Mouse (Mus musculus) lung, embryonic 14.5 days (tissue): Measurements from ENCODE around the gene Cdc40. TPM values are rescaled to one million over a fixed set of nuclear protein-coding genes. Genes with fewer than 3 reads are reported as not detected.
"Not testable (repeated sequence)": the region's sequence is repeated elsewhere in the genome, so short reads cannot be mapped to it uniquely, and the experiment has no call there.

Experiments
- ATAC-seq: fragments of 200-750 bp; cut with Nextera tagmentation; 2 replicates; pipeline ENCODE4 v1.8.0; 2017; ENCODE audit warnings: mild to moderate bottlenecking, moderate TSS enrichment, moderate library complexity; ENCODE audit not compliant: insufficient read depth
- DNase-seq: peaks from one replicate; pipeline ENCODE4 v3.0.0-alpha.2; 2015
- H3K27ac ChIP-seq: fragments of 300-500 bp; sonication (generic); 2 replicates; pipeline ENCODE4 v1.5.1; 2014; ENCODE audit warnings: low read depth, mild to moderate bottlenecking, moderate library complexity
- H3K27me3 ChIP-seq: fragments of 300-500 bp; sonication (generic); 2 replicates; pipeline ENCODE4 v1.6.1; 2014; ENCODE audit warnings: low read length, control low read depth; ENCODE audit not compliant: insufficient read depth
- H3K36me3 ChIP-seq: fragments of 300-500 bp; sonication (generic); 2 replicates; pipeline ENCODE4 v1.6.1; 2014; ENCODE audit warnings: control low read depth; ENCODE audit not compliant: insufficient read depth
- H3K4me1 ChIP-seq: fragments of 300-500 bp; sonication (generic); 2 replicates; pipeline ENCODE4 v1.6.1; 2014; ENCODE audit warnings: antibody characterized with exemption, control low read depth; ENCODE audit not compliant: insufficient read depth
- H3K4me2 ChIP-seq: fragments of 300-500 bp; sonication (generic); 2 replicates; pipeline ENCODE4 v1.6.1; 2014; ENCODE audit warnings: mild to moderate bottlenecking
- H3K4me3 ChIP-seq: fragments of 300-500 bp; sonication (generic); 2 replicates; pipeline ENCODE4 v1.5.1; 2014; ENCODE audit warnings: low read depth, low read length
- H3K9ac ChIP-seq: fragments of 300-500 bp; sonication (generic); 2 replicates; pipeline ENCODE4 v1.6.1; 2014
- H3K9me3 ChIP-seq: fragments of 300-500 bp; sonication (generic); 2 replicates; pipeline ENCODE4 v1.6.1; 2016; ENCODE audit warnings: low read depth, low read length, control low read depth
- CTCF ChIP-seq: IDR thresholded peaks from 2 replicates; pipeline ENCODE4 v1.5.1; 2016; ENCODE audit warnings: antibody characterized with exemption, low read depth
- WGBS: fragments of 180-500 bp; shearing (Covaris S2); extraction: QIAGEN DNeasy Blood & Tissue Kit; methylation state at CpG from one replicate; pipeline ENCODE4 v1.1.7; 2014; 5-methylcytosine and 5-hydroxymethylcytosine counted together
- polyA plus RNA-seq: library from polyadenylated mRNA; unstranded; fragments of >200 nt; fragmentation: Nextera tagmentation; extraction: Ambion mirVana; gene quantifications from 2 replicates; pipeline ENCODE4 v1.2.1, GENCODE M21; 2014

Cdc40 gene
- polyA plus RNA-seq, 1 experiment from 2014 or later: 33.4 TPM

- Histone ChIP-seq H3K27me3 (no peaks in the 10 kb centered on the region), H3K36me3 (peaks cover 12% of the 10 kb centered on the region; the same call in 1 of the 2 replicates), H3K9ac (no peak overlapping the region), H3K4me1 (no peaks in the 10 kb centered on the region), H3K27ac (no peak overlapping the region), H3K4me2 (no peak overlapping the region), H3K4me3 (no peak overlapping the region), H3K9me3 (no peaks in the 10 kb centered on the region)
- WGBS: 87% methylated on average over 4 of the region's 4 CpGs
- ATAC-seq: no peak
- no peak for DNase-seq
- no peak for TF ChIP-seq CTCF
Observed at GRCm38 (mm10) chr10:40827706-40828105, 55.4 kb downstream of the Cdc40 start.

GRCm38 (mm10) chr10:40825952-40826351, 57.2 kb downstream of the Cdc40 start:
- H3K36me3 ChIP-seq: peaks cover 9% of the 10 kb centered on the region; the same call in 1 of the 2 replicates
- H3K27me3 ChIP-seq: no peaks in the 10 kb centered on the region
- DNase-seq (no peak), ATAC-seq (no peak)
- no peak overlapping the region for H3K4me3 ChIP-seq
- H3K9me3 ChIP-seq: no peaks in the 10 kb centered on the region
- H3K9ac ChIP-seq: no peak overlapping the region
- H3K4me1 ChIP-seq: no peaks in the 10 kb centered on the region
- no peak overlapping the region for H3K4me2 ChIP-seq
- no peak for TF ChIP-seq CTCF
- H3K27ac ChIP-seq: no peak overlapping the region
- WGBS: 49% methylated on average over 6 of the region's 6 CpGs

GRCm38 (mm10) chr10:40816471-40816870, 66.6 kb downstream of the Cdc40 start:
- WGBS: 47% methylated on average over 6 of the region's 6 CpGs
- ATAC-seq (no peak), DNase-seq (no peak)
- no peak for TF ChIP-seq CTCF
- no peak overlapping the region for H3K9ac ChIP-seq
- no peak overlapping the region for H3K27ac ChIP-seq
- no peaks in the 10 kb centered on the region for H3K36me3 ChIP-seq
- no peaks in the 10 kb centered on the region for H3K9me3 ChIP-seq
- H3K4me3 ChIP-seq: no peak overlapping the region
- no peaks in the 10 kb centered on the region for H3K4me1 ChIP-seq
- no peaks in the 10 kb centered on the region for H3K27me3 ChIP-seq
- no peak overlapping the region for H3K4me2 ChIP-seq

GRCm38 (mm10) chr10:40813627-40814026, 69.5 kb downstream of the Cdc40 start:
- no peaks in the 10 kb centered on the region for H3K36me3 ChIP-seq
- TF ChIP-seq CTCF: peak; percentile 52
- WGBS: 66% methylated on average over 4 of the region's 4 CpGs
- H3K4me2 ChIP-seq: no peak overlapping the region
- no peaks in the 10 kb centered on the region for H3K9me3 ChIP-seq
- H3K4me1 ChIP-seq: no peaks in the 10 kb centered on the region
- no peak overlapping the region for H3K27ac ChIP-seq
- no peak overlapping the region for H3K9ac ChIP-seq
- DNase-seq: peak; percentile 27
- H3K27me3 ChIP-seq: no peaks in the 10 kb centered on the region
- ATAC-seq: no peak
- H3K4me3 ChIP-seq: no peak overlapping the region

GRCm38 (mm10) chr10:40809411-40809910, 73.7 kb downstream of the Cdc40 start:
- not testable (repeated sequence) for DNase-seq, H3K4me2 ChIP-seq, H3K4me3 ChIP-seq, H3K9me3 ChIP-seq, ATAC-seq, H3K36me3 ChIP-seq, H3K27ac ChIP-seq, H3K27me3 ChIP-seq, H3K4me1 ChIP-seq, H3K9ac ChIP-seq
- WGBS: 42% methylated on average over 5 of the region's 5 CpGs

- Histone ChIP-seq H3K27ac (no peak overlapping the region), H3K27me3 (no peaks in the 10 kb centered on the region), H3K4me2 (no peak overlapping the region), H3K9ac (no peak overlapping the region), H3K9me3 (no peaks in the 10 kb centered on the region), H3K36me3 (no peaks in the 10 kb centered on the region), H3K4me1 (no peaks in the 10 kb centered on the region), H3K4me3 (no peak overlapping the region)
- WGBS: 90% methylated on average over 4 of the region's 4 CpGs
- ATAC-seq: no peak
- TF ChIP-seq CTCF: no peak
- DNase-seq: no peak
Observed at GRCm38 (mm10) chr10:40806221-40806620, 76.9 kb downstream of the Cdc40 start.

GRCm38 (mm10) chr10:40805221-40805620, 77.9 kb downstream of the Cdc40 start:
- Histone ChIP-seq H3K4me3 (no peak overlapping the region), H3K36me3 (no peaks in the 10 kb centered on the region), H3K9me3 (no peaks in the 10 kb centered on the region), H3K27ac (no peak overlapping the region), H3K27me3 (no peaks in the 10 kb centered on the region), H3K4me1 (no peaks in the 10 kb centered on the region), H3K4me2 (no peak overlapping the region), H3K9ac (no peak overlapping the region)
- no peak for TF ChIP-seq CTCF
- WGBS: 62% methylated on average over 1 of the region's 1 CpGs
- ATAC-seq (no peak), DNase-seq (no peak)

- no peaks in the 10 kb centered on the region for H3K36me3 ChIP-seq
- no peak for TF ChIP-seq CTCF
- no peaks in the 10 kb centered on the region for H3K27me3 ChIP-seq
- no peak overlapping the region for H3K4me3 ChIP-seq
- WGBS: 66% methylated on average over 3 of the region's 3 CpGs
- no peak overlapping the region for H3K4me2 ChIP-seq
- no peaks in the 10 kb centered on the region for H3K9me3 ChIP-seq
- DNase-seq (no peak), ATAC-seq (no peak)
- H3K9ac ChIP-seq: no peak overlapping the region
- H3K4me1 ChIP-seq: no peaks in the 10 kb centered on the region
- H3K27ac ChIP-seq: no peak overlapping the region
Observed at GRCm38 (mm10) chr10:40792115-40792514, 91.0 kb downstream of the Cdc40 start.
